Mouse (Mus musculus) kidney, embryonic 15.5 days (tissue): ENCODE results near the gene Fstl1. TPM values are rescaled to one million over a fixed set of nuclear protein-coding genes. Genes with fewer than 3 reads are reported as not detected.

Experiments
- ATAC-seq: fragments of 200-750 bp; cut with Nextera tagmentation; replicated peaks from 2 replicates; pipeline ENCODE4 v1.8.0; 2017; ENCODE audit warnings: moderate TSS enrichment; ENCODE audit not compliant: low FRiP score
- H3K27ac ChIP-seq: fragments of 300-500 bp; sonication (generic); 2 replicates; pipeline ENCODE4 v1.5.1; 2015; ENCODE audit warnings: mild to moderate bottlenecking, inconsistent platforms
- H3K27me3 ChIP-seq: fragments of 300-500 bp; sonication (generic); 2 replicates; pipeline ENCODE4 v1.6.1; 2015; ENCODE audit warnings: inconsistent platforms
- H3K36me3 ChIP-seq: fragments of 300-500 bp; sonication (generic); 2 replicates; pipeline ENCODE4 v1.6.1; 2015; ENCODE audit warnings: inconsistent platforms
- H3K4me1 ChIP-seq: fragments of 300-500 bp; sonication (generic); 2 replicates; pipeline ENCODE4 v1.6.1; 2015; ENCODE audit warnings: inconsistent platforms
- H3K4me2 ChIP-seq: fragments of 300-500 bp; sonication (generic); 2 replicates; pipeline ENCODE4 v1.6.1; 2015; ENCODE audit warnings: moderate library complexity, mild to moderate bottlenecking, inconsistent platforms
- H3K4me3 ChIP-seq: fragments of 300-500 bp; sonication (generic); replicated peaks from 2 replicates; pipeline ENCODE4 v1.5.1; 2015; ENCODE audit warnings: mild to moderate bottlenecking, inconsistent platforms
- H3K9ac ChIP-seq: fragments of 300-500 bp; sonication (generic); 2 replicates; pipeline ENCODE4 v1.6.1; 2015; ENCODE audit warnings: mild to moderate bottlenecking, inconsistent platforms
- H3K9me3 ChIP-seq: fragments of 300-500 bp; sonication (generic); replicated peaks from 2 replicates; pipeline ENCODE4 v1.6.1; 2016; ENCODE audit warnings: inconsistent platforms
- WGBS: fragments of 180-500 bp; shearing (Covaris S2); methylation state at CpG from one replicate; pipeline ENCODE4 v1.1.7; 2015; ENCODE audit warnings: mixed read lengths; 5-methylcytosine and 5-hydroxymethylcytosine counted together
- polyA plus RNA-seq: library from polyadenylated mRNA; unstranded; fragments of >200 nt; fragmentation: Nextera tagmentation; extraction: Ambion mirVana; gene quantifications from 2 replicates; pipeline ENCODE4 v1.2.1, GENCODE M21; 2015

Fstl1 gene
- polyA plus RNA-seq, 1 experiment from 2014 or later, result 571 TPM

DNA sequence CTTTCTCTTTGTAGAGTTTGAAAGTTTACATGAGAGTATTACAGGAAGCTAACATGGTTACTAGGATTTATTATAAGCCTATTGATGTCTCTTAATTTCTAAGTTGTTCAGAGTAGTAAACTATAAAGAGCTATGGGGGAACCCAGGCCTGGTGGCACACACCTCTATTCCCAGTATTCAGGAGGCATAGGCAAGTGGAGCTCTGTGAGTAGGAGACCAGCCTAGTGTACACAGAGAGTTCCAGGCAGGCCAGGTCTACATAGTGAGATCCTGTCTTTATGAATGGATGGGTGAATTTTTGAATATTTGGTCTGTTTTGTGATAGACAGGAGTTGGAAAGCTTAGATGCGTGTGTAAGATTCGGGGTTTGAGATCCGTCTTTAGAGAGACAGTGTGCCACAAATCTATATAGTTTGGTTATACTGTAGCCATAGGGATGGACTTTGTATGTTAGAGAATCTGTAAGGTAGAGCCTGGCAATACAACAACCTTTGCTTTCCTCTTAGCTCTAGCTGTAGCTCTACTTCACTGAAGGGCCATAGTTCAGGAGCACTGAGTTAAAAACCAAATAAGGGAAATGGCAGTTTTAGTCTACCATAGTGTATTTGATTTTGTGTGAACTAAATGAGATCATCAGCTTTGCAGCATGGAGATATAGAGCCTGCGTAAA is 103.2 kb downstream of the Fstl1 start:
- no peak overlapping the region for H3K4me2 ChIP-seq
- H3K4me1 ChIP-seq, result peaks cover under 1% of the 10 kb centered on the region; the same call in 1 of the 2 replicates
- no peaks in the 10 kb centered on the region for H3K9me3 ChIP-seq
- no peak overlapping the region for H3K9ac ChIP-seq
- no peak overlapping the region for H3K27ac ChIP-seq
- ATAC-seq, result no peak
- no peaks in the 10 kb centered on the region for H3K27me3 ChIP-seq
- WGBS, result 93% methylated on average over 4 of the region's 4 CpGs
- no peak overlapping the region for H3K4me3 ChIP-seq
- H3K36me3 ChIP-seq, result peaks cover 72% of the 10 kb centered on the region

DNA sequence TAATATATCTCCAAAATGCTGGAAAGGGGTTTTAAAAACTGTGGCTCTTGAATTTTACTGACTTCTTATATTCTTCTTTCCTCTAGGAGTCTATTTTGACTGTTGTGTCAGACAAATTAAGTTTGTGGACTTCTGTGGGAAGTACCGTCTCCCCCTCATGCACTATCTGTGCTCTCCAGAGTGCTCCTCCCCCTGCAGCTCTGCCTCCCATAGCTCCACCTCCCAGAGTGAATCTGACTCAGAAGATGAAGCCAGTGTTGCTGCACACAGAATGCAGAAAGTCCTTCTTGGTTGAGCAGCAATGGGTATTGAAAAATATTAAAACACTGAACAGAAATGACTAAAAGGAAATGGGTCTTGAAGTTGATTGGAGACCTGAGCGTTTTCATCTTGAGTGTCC is 104.5 kb downstream of the Fstl1 start:
- Histone ChIP-seq H3K27ac (no peak overlapping the region), H3K4me1 (no peaks in the 10 kb centered on the region; the same call in 1 of the 2 replicates), H3K36me3 (peaks cover 68% of the 10 kb centered on the region), H3K27me3 (no peaks in the 10 kb centered on the region), H3K9me3 (no peaks in the 10 kb centered on the region), H3K4me3 (no peak overlapping the region), H3K9ac (no peak overlapping the region), H3K4me2 (no peak overlapping the region)
- WGBS, result 69% methylated on average over 2 of the region's 2 CpGs
- no peak for ATAC-seq

Other genes starting within 250 kb of the Fstl1 start
- 27.6 and 27.9 TPM in 2 replicates for gene Gtf2e1, start 237.1 kb upstream of the Fstl1 start, polyA plus RNA-seq
- 22.3 and 23.6 TPM in 2 replicates for gene Rabl3, start 237.0 kb upstream of the Fstl1 start, polyA plus RNA-seq
- 4.0 and 4.6 TPM in 2 replicates for gene Hgd, start 196.7 kb upstream of the Fstl1 start, polyA plus RNA-seq
- gene Ndufb4, start 122.4 kb upstream of the Fstl1 start, polyA plus RNA-seq, result 57.1 and 74.5 TPM in 2 replicates
- 0.19 and 0.42 TPM in 2 replicates for gene Gm36028, start 84.3 kb downstream of the Fstl1 start, polyA plus RNA-seq
- gene Lrrc58, start 91.5 kb downstream of the Fstl1 start, polyA plus RNA-seq, result 65.6 TPM in 2 replicates
- 0.86 and 1.2 TPM in 2 replicates for gene Gpr156, start 139.6 kb downstream of the Fstl1 start, polyA plus RNA-seq